Mouse (Mus musculus): ENCODE data around the gene Ifi205.
"Not testable (repeated sequence)": the region's sequence is repeated elsewhere in the genome, so short reads cannot be mapped to it uniquely, and the experiment has no call there.

DNA sequence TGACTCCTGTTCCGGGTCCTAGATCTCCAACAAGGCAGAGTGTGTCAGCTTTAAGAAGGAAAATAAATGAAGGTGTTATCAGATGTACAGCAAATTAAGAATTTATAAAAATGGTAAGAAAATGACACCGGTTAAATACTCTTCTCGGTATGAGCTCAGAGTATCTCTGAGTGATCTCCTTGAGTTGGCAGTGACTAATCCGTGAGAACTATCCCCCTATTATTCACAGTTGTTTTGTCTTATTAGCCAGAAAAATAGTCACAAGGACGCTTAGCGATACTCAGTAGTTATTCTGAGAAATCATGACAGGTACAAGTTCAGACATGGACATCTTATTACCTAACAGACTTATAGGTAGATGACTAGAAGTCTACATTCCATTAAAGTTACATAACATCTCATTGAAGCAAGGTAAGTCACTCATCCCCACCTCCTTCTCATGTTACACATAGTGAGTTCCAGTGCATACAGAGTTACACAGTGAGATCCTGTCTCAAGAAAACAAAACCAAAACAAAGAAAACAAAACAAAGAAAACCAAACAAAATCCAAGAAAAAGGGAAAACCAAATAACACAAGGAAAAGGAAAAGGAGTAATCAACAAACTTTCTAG, 48.8 kb downstream of the Ifi205 start, which contains the start of gene Ifi202b:
- TF ChIP-seq CTCF (IDR thresholded peaks at IDR 0.05; ENCODE audit: low read depth, low read length); EP300 (IDR thresholded peaks at IDR 0.05; ENCODE audit: insufficient read depth, low read depth, low read length): not testable (repeated sequence)
